Mouse (Mus musculus): ENCODE measurements around the gene Krt81. TPM values are rescaled to one million over a fixed set of nuclear protein-coding genes. Genes with fewer than 3 reads are reported as not detected.
A peak's percentile ranks its signal among the peaks of the same experiment; 100 is the strongest.

The Krt81 gene
- polyA plus RNA-seq (2015; fragmentation: Nextera tagmentation; extraction: Ambion mirVana) = not detected in 2 replicates

DNA sequence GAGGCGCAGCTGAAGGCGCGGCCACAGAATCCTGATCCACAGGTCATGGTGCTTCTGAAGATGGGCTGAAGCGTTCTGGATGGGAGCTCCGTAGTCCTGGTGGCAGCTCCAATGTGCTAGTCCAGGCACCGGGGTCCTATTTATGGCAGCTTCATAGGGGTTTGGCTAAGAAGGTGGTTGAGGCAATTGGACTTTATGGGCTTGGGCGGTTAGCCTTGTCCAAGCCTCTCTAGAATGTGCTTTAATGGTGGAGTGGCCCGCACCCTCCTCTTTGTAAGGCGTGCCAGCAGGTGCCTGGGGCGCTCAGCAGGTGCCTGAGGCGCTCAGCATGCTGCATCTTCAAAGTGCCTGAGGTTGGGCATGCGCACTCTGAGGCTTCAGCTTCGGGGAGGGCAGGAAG lies at the start of gene Krt81:
Krt81 (minus strand) TSS at position 101 of the 400 bp plus-strand sequence.
- Histone ChIP-seq H3K27me3 (replicated peaks) (no peaks in the 10 kb centered on the region), H3K4me3 (replicated peaks) (no peak within 1 kb of the TSS), H3K4me2 (replicated peaks) (no peak within 1 kb of the TSS), H3K9ac (no peak within 1 kb of the TSS), H3K9me3 (no peaks in the 10 kb centered on the region), H3K27ac (no peak within 1 kb of the TSS), H3K36me3 (no peaks in the 10 kb centered on the region), H3K4me1 (replicated peaks) (no peaks in the 10 kb centered on the region)
- 82% methylated on average over 13 of the region's 13 CpGs for WGBS
- no peak for ATAC-seq

DNA sequence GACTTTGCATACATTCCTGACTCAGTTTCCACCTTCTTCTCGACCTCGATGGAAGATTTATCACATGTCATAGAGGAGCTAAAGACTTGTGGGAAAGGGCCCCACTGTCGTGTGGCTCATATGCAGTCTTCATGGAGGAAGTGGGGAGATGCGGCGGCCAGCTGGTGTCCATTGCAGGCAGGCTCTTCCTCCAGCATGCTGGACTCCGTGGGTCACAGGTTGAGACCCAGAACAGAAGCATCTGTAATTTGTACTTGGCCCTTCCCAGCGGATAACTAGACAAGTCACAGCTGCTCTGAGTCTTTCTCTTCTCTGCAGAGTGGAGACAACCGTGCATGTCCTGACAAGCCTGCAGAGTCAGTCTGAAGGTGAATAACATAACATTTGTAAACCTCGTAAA lies 44.7 kb upstream of the Krt81 start:
- Histone ChIP-seq H3K4me3 (replicated peaks) (no peak overlapping the region), H3K9me3 (no peaks in the 10 kb centered on the region), H3K27me3 (replicated peaks) (no peaks in the 10 kb centered on the region), H3K9ac (no peak overlapping the region), H3K4me1 (replicated peaks) (no peaks in the 10 kb centered on the region), H3K4me2 (replicated peaks) (no peak overlapping the region), H3K36me3 (no peaks in the 10 kb centered on the region), H3K27ac (no peak overlapping the region)
- no peak for ATAC-seq
- 45% methylated on average over 9 of the region's 9 CpGs for WGBS

DNA sequence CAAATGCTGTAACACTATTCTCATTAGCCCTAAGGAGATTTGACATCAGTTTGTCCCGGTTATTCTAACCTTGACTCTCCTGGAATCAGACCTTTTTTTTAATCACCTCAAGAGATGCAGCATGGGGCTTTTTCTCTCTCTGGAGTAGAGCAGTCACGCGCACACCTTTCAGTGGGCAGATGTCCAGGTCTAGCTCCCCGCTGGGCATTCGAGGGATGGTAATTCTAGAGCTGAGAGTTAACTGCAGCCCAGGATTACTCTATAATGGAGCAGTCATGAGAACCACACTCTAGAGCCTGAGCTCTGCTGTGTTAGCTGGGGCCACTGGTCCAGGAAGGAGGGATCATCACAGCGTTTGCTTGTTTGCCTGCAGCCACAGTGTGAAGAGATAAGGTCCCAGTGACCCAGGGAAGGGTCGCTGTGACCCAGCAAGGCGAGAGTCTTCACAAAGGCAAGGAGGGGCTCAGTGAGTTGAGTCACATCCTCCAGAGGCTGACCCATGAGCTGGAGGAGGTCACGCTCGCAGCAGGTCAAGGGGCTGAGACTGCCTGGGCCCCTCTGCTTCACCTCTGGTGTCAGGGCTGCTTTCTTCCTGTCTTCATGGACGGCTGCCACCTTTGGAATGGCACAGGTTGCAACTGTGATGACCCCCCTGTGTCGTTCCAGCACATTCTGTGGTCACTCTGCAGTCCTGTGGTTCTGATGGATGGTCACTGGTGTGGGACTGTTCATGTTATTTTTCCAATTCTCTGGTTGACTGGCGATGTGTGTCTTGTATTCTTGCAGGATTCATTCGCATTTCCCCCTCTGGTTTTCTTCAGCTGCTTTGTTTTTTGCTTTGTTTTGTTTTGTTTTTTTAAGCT lies 43.6 kb upstream of the Krt81 start:
- no peak overlapping the region for H3K9ac ChIP-seq
- H3K27me3 ChIP-seq (replicated peaks) = no peaks in the 10 kb centered on the region; the same call in 1 of the 2 replicates
- no peak overlapping the region for H3K4me3 ChIP-seq (replicated peaks)
- no peaks in the 10 kb centered on the region for H3K36me3 ChIP-seq
- WGBS = 50% methylated on average over 14 of the region's 14 CpGs
- no peaks in the 10 kb centered on the region for H3K4me1 ChIP-seq (replicated peaks)
- no peak overlapping the region for H3K27ac ChIP-seq
- no peaks in the 10 kb centered on the region for H3K9me3 ChIP-seq
- no peak overlapping the region for H3K4me2 ChIP-seq (replicated peaks)
- ATAC-seq = no peak

DNA sequence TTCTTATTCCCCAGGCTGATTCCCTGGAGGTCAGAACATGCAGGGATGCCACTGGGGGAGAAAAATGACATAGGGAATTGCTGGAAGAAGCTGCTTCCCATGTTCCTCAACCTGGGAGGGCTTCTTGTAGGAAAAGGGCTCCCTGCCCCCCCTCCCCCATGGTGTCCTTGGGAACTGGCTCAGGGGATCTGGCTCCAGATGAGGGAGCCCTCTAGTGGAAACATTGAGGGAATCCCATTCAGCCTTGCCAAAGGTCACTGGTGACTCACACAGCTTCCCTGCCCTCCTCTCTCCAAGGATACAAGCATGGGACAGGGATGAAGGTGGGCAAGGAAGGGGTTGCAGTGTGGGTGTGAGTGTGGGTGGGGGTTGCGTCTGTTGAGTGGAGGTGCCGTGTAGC lies 33.6 kb upstream of the Krt81 start:
- Histone ChIP-seq H3K9me3 (no peaks in the 10 kb centered on the region), H3K36me3 (no peaks in the 10 kb centered on the region), H3K27me3 (replicated peaks) (no peaks in the 10 kb centered on the region; the same call in 1 of the 2 replicates), H3K9ac (no peak overlapping the region), H3K4me3 (replicated peaks) (no peak overlapping the region), H3K4me1 (replicated peaks) (peaks cover 3% of the 10 kb centered on the region; the same call in 1 of the 2 replicates), H3K27ac (no peak overlapping the region), H3K4me2 (replicated peaks) (no peak overlapping the region)
- 72% methylated on average over 2 of the region's 2 CpGs for WGBS
- ATAC-seq = peak; percentile 45

DNA sequence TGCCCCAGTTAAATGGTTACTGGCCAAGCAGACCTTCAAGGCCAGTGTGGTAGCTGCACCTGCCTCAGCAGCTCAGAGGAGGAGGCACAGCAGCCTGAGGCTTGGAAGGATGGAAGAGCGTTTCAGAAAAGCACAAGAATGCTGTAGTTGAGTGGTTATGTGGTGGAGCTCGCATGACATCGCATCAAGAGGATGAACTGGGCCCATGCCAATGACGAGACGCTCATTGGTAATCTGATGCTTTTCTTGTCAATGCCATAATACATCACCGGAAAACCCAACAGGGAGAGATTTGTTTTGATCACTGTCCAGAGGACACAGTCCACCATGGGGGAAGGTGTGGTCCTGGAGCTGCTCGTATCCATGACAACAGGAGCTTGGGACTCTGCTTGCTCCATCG lies 31.7 kb upstream of the Krt81 start:
- H3K4me3 ChIP-seq (replicated peaks) = no peak overlapping the region
- H3K9ac ChIP-seq = no peak overlapping the region
- H3K27ac ChIP-seq = no peak overlapping the region
- ATAC-seq = no peak
- no peak overlapping the region for H3K4me2 ChIP-seq (replicated peaks)
- no peaks in the 10 kb centered on the region for H3K9me3 ChIP-seq
- 81% methylated on average over 8 of the region's 8 CpGs for WGBS
- no peaks in the 10 kb centered on the region for H3K36me3 ChIP-seq
- H3K4me1 ChIP-seq (replicated peaks) = peaks cover 3% of the 10 kb centered on the region; the same call in 1 of the 2 replicates
- no peaks in the 10 kb centered on the region for H3K27me3 ChIP-seq (replicated peaks)

DNA sequence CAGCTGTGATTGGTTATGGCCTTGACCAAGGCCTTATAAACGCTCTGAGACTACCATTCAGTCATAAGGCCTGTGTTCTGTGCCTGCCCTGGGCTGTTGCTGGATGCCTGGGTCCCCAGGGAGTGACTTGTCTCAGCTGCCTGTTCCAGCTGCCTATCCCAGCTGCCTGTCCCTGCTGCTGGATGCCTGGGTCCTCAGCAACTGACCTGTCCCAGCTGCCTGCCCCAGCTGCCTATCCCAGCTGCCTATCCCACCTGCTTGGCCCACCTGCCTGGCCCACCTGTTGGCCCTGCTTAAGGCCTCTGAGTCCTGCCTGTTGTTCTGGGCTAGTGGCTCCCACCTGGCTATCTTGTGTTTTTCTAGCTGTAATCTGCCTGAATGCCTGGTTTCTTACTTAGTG lies 30.7 kb upstream of the Krt81 start:
- 48% methylated on average over 1 of the region's 1 CpGs for WGBS
- no peaks in the 10 kb centered on the region for H3K9me3 ChIP-seq
- ATAC-seq = no peak
- H3K36me3 ChIP-seq = no peaks in the 10 kb centered on the region
- H3K27me3 ChIP-seq (replicated peaks) = no peaks in the 10 kb centered on the region
- H3K27ac ChIP-seq = no peak overlapping the region
- peaks cover 3% of the 10 kb centered on the region; the same call in 1 of the 2 replicates for H3K4me1 ChIP-seq (replicated peaks)
- no peak overlapping the region for H3K4me3 ChIP-seq (replicated peaks)
- no peak overlapping the region for H3K9ac ChIP-seq
- H3K4me2 ChIP-seq (replicated peaks) = no peak overlapping the region

DNA sequence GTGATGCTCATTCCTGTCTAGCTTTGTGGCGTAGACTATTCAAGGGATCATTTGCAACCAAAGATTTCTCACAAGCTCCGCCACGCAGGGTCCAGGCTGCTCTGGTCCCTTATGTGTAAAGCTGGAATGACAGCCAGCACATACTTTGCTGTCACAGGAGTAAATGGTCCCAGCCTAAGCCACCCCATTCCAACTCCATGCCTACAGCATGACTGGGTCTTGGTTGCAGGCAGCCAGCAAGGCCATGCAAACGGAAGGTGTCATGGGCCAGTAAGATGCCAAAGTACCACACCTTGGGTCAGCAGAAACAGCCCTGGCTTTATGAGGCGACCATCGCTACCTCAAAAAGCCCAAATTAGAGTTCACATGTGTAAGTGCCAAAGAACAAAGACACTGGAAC lies 30.2 kb upstream of the Krt81 start:
- H3K4me2 ChIP-seq (replicated peaks) = no peak overlapping the region
- no peak overlapping the region for H3K27ac ChIP-seq
- H3K4me3 ChIP-seq (replicated peaks) = no peak overlapping the region
- 93% methylated on average over 6 of the region's 6 CpGs for WGBS
- no peak overlapping the region for H3K9ac ChIP-seq
- H3K27me3 ChIP-seq (replicated peaks) = no peaks in the 10 kb centered on the region
- peaks cover 3% of the 10 kb centered on the region; the same call in 1 of the 2 replicates for H3K4me1 ChIP-seq (replicated peaks)
- H3K9me3 ChIP-seq = no peaks in the 10 kb centered on the region
- H3K36me3 ChIP-seq = no peaks in the 10 kb centered on the region
- no peak for ATAC-seq

DNA sequence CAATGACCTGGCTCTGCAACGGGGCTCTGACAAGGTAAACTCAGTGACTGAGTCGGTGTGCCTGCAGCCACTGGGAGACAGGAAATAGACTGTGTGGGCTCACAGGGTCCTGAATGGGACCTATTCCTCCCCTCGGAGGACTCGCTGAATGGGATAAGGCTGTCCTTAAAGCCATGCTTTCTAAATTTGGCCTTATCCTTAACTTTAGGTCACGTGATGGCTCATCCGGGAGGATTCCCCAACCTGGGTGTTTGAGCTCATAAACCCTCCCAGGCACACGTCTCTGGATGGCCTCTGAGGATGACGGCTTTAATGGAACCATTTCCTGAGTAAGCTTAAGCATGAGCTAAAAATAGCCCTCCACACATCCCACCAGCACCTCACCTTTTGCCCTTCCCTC lies 29.2 kb upstream of the Krt81 start:
- no peak overlapping the region for H3K9ac ChIP-seq
- H3K4me2 ChIP-seq (replicated peaks) = no peak overlapping the region
- H3K27me3 ChIP-seq (replicated peaks) = no peaks in the 10 kb centered on the region
- no peak overlapping the region for H3K4me3 ChIP-seq (replicated peaks)
- H3K36me3 ChIP-seq = no peaks in the 10 kb centered on the region
- ATAC-seq = no peak; the same call in 1 of the 2 replicates
- no peaks in the 10 kb centered on the region for H3K9me3 ChIP-seq
- no peak overlapping the region for H3K27ac ChIP-seq
- 29% methylated on average over 8 of the region's 8 CpGs for WGBS
- H3K4me1 ChIP-seq (replicated peaks) = peaks cover 3% of the 10 kb centered on the region; the same call in 1 of the 2 replicates

DNA sequence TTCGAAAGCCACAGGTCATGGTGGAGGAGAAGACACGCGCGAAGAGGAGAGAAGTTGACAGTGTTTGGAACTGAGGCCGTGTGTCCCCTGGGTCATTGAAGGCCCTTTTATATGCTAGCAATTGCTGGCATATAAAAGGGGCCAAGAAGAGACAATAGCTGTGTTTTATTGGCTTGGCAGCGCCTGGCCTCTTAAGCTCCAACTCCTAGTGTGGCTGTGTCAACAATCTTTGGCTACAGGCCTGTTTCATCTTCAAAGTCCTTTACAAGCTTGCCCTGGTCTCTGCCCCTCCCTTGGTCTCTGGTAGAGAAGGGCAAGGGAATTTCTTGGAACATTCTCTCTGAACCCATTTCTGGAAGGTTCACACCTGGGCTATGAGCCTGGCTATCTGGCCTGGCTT lies 27.9 kb upstream of the Krt81 start, which contains the start of gene Krt83:
Krt83 (minus strand) TSS at position 82 of the 400 bp plus-strand sequence.
- Histone ChIP-seq H3K4me2 (replicated peaks) (no peak within 1 kb of the TSS), H3K36me3 (no peaks in the 10 kb centered on the region), H3K4me1 (replicated peaks) (peaks cover 3% of the 10 kb centered on the region; the same call in 1 of the 2 replicates), H3K27ac (no peak within 1 kb of the TSS), H3K9me3 (no peaks in the 10 kb centered on the region), H3K4me3 (replicated peaks) (no peak within 1 kb of the TSS), H3K27me3 (replicated peaks) (no peaks in the 10 kb centered on the region), H3K9ac (no peak within 1 kb of the TSS)
- WGBS = 68% methylated on average over 6 of the region's 6 CpGs
- ATAC-seq = no peak

DNA sequence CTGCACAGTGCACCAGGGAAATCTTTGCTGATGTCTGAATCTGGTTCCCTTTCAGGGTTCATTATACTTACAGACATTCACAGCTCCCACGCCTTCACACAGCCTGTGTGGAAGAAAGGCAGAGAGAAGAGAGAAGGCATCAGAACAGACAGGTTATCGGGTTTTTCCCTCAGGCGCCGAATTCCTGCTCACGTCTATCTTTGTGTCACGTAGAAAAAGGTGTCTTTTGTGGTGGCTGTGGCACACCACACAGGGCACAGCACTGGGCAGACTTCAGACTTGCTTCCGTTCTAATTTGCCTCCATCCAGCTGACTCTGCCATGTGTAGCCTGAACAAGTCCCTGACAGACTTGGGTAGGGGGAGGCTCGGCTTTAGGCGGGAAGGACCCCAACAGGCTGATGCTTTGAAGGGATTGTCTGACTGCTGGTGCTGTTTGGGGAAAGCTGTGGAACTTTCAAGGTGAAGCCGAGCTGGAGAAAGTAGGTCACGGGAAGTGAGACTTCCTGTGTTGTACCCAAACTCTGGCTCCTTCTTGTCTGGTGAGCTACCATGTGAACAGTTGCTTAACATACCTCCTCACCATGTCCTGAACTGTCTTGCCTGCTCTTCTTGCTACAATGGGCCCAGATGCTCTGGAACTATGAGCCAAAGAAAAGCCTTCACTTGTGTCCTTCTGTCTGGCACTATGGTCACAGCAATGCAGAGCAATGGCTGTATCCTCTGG lies 22.5 kb upstream of the Krt81 start:
- 86% methylated on average over 11 of the region's 11 CpGs for WGBS
- Histone ChIP-seq H3K27ac (no peak overlapping the region), H3K4me2 (replicated peaks) (no peak overlapping the region), H3K9me3 (no peaks in the 10 kb centered on the region), H3K27me3 (replicated peaks) (no peaks in the 10 kb centered on the region), H3K4me3 (replicated peaks) (no peak overlapping the region), H3K4me1 (replicated peaks) (no peaks in the 10 kb centered on the region), H3K36me3 (no peaks in the 10 kb centered on the region), H3K9ac (no peak overlapping the region)
- ATAC-seq = no peak

DNA sequence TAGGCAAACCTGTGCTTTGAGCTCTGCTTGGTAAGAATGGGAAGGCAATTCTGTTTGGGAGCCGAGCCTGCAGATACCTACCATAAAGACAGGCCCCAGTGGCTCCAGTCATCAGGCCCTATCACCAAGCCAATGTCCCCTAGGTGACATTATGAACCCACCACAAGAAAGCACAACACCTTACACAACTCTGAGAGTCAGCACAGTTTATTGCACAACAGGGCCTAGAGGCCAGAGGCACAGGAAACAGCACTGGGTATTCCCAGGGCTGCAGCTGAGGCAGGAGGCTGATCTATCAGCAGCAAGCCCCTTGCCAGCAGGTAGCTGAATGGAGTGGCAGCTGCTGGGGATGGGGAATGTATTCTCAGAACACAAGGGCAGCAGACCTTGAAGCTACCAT lies 21.4 kb upstream of the Krt81 start:
- H3K36me3 ChIP-seq = no peaks in the 10 kb centered on the region
- no peak overlapping the region for H3K4me2 ChIP-seq (replicated peaks)
- H3K9me3 ChIP-seq = no peaks in the 10 kb centered on the region
- no peaks in the 10 kb centered on the region for H3K4me1 ChIP-seq (replicated peaks)
- 45% methylated on average over 1 of the region's 1 CpGs for WGBS
- H3K27ac ChIP-seq = no peak overlapping the region
- no peaks in the 10 kb centered on the region for H3K27me3 ChIP-seq (replicated peaks)
- H3K9ac ChIP-seq = no peak overlapping the region
- no peak for ATAC-seq
- H3K4me3 ChIP-seq (replicated peaks) = no peak overlapping the region

DNA sequence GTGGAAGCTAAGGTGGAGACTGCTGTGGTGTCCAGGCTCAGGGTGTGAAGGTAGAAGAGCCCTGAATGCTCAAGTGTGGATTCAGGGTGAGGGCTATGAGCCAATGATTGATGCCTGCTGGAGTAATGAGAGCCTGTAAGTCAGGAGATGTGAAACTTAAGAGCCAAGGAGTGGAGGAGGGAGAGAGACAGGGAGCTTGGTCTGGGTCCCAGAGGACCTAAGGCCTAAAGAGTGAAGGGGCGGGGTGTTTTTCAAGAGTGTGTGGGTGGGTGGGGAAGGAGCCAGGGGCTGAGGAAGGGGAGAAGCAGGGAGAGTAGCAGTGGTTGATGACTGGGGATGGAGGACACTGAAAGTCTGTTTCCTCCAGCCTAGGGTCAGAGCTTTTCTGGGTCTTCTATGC lies 20.1 kb upstream of the Krt81 start:
- H3K9me3 ChIP-seq = no peaks in the 10 kb centered on the region
- H3K27me3 ChIP-seq (replicated peaks) = peaks cover 6% of the 10 kb centered on the region
- H3K4me1 ChIP-seq (replicated peaks) = peaks cover 5% of the 10 kb centered on the region; the same call in 1 of the 2 replicates
- WGBS = 63% methylated on average over 1 of the region's 1 CpGs
- H3K9ac ChIP-seq = no peak overlapping the region
- no peak overlapping the region for H3K4me3 ChIP-seq (replicated peaks)
- no peak overlapping the region for H3K4me2 ChIP-seq (replicated peaks)
- ATAC-seq = no peak
- H3K27ac ChIP-seq = no peak overlapping the region
- H3K36me3 ChIP-seq = no peaks in the 10 kb centered on the region

All from intestine, embryonic 15.5 days (tissue).